1 mouse cellular context compared by ENCODE assay signal in genomic region chr10:18055009-18055695, GRCm38 (mm10).
TF ChIP-seq lines count a peak whose summit lies in the region.

No protein-coding gene starts in this region.

TF ChIP-seq in MEL, 35 proteins besides CTCF, POLR2A, EP300 and RAD21 (continued from another document):
- TF ChIP-seq TCF12 (IDR thresholded peaks at IDR 0.05; ENCODE audit: low read depth, low read length) = 0 out of 2 replicates have a peak, but pooled peaks have one; percentile 34
- TF ChIP-seq MYB (IDR thresholded peaks at IDR 0.05; ENCODE audit: low read depth, low read length) = no peak
- TF ChIP-seq TAL1 (IDR thresholded peaks at IDR 0.05; ENCODE audit: low read length) = no peak
- peak; percentile 35 for TF ChIP-seq ZC3H11A (IDR thresholded peaks at IDR 0.05; ENCODE audit: low read depth, low read length)
